Mouse (Mus musculus): Measurements from ENCODE around the gene Wee2. TPM values are rescaled to one million over a fixed set of nuclear protein-coding genes. Genes with fewer than 3 reads are reported as not detected.

The Wee2 gene
- total and polyA plus RNA-seq, 3 experiments = not detected

GRCm38 (mm10) chr6:40421099-40421498 lies 17.8 kb upstream of the Wee2 start:
- Histone ChIP-seq H3K79me2 (ENCODE audit: control insufficient read depth, insufficient read depth, low read length, poor library complexity) (no peaks in the 10 kb centered on the region), H3K27ac (ENCODE audit: control insufficient read depth, low read depth, low read length) (no peak overlapping the region), H3K9me3 (replicated peaks; ENCODE audit: insufficient read depth, low read length) (no peaks in the 10 kb centered on the region), H3K36me3 (ENCODE audit: control insufficient read depth in 1 of 2, insufficient read depth in 2 of 2, low read length in 2 of 2) (no peaks in the 10 kb centered on the region; a peak in 1 of 4 replicates), H3K9ac (ENCODE audit: control insufficient read depth, low read depth, low read length, poor library complexity, severe bottlenecking) (no peak overlapping the region), H3K27me3 (ENCODE audit: control insufficient read depth in 1 of 2, insufficient read depth in 2 of 2, low read length in 2 of 2) (no peaks in the 10 kb centered on the region), H3K4me3 (ENCODE audit: control insufficient read depth in 1 of 2, insufficient read depth in 1 of 2, low read depth in 2 of 2, low read length in 2 of 2) (no peak overlapping the region), H3K4me1 (ENCODE audit: control insufficient read depth in 1 of 2, insufficient read depth in 2 of 2, low read length in 2 of 2) (no peaks in the 10 kb centered on the region)
- no peak for DNase-seq (ENCODE audit: low read depth, low spot score)
- no peak for TF ChIP-seq HCFC1 (IDR thresholded peaks at IDR 0.05; ENCODE audit: low read depth, low read length)
- TF ChIP-seq USF1 (IDR thresholded peaks at IDR 0.05; ENCODE audit: low read depth, low read length) = no peak
- TF ChIP-seq ZNF384 (IDR thresholded peaks at IDR 0.05; ENCODE audit: low read depth, low read length) = no peak
- no peak for TF ChIP-seq POLR2AphosphoS5 (IDR thresholded peaks at IDR 0.05; ENCODE audit: borderline replicate concordance, low read depth, low read length)
- TF ChIP-seq ETS1 (IDR thresholded peaks at IDR 0.05; ENCODE audit: low read depth, low read length) = no peak
- no peak for TF ChIP-seq UBTF (IDR thresholded peaks at IDR 0.05; ENCODE audit: borderline replicate concordance, insufficient read depth, low read depth, low read length)
- TF ChIP-seq CHD2 (IDR thresholded peaks at IDR 0.05; ENCODE audit: low read length) = no peak
- no peak for TF ChIP-seq USF2 (IDR thresholded peaks at IDR 0.05; ENCODE audit: borderline replicate concordance in 1 of 2, insufficient read depth in 1 of 2, low read depth in 1 of 2, low read length in 2 of 2)
- no peak for TF ChIP-seq BHLHE40 (IDR thresholded peaks at IDR 0.05; ENCODE audit: borderline replicate concordance, low read depth, low read length)
- TF ChIP-seq TBP (IDR thresholded peaks at IDR 0.05; ENCODE audit: low read depth, low read length) = no peak
- no peak for TF ChIP-seq ELF1 (IDR thresholded peaks at IDR 0.05; ENCODE audit: low read depth, low read length)

GRCm38 (mm10) chr6:40423013-40423412 lies 15.9 kb upstream of the Wee2 start:
- H3K36me3 ChIP-seq (ENCODE audit: control insufficient read depth in 1 of 2, insufficient read depth in 2 of 2, low read length in 2 of 2) = no peaks in the 10 kb centered on the region; a peak in 1 of 4 replicates
- no peak overlapping the region for H3K4me3 ChIP-seq (ENCODE audit: control insufficient read depth in 1 of 2, insufficient read depth in 1 of 2, low read depth in 2 of 2, low read length in 2 of 2)
- H3K79me2 ChIP-seq (ENCODE audit: control insufficient read depth, insufficient read depth, low read length, poor library complexity) = no peaks in the 10 kb centered on the region
- H3K9me3 ChIP-seq (replicated peaks; ENCODE audit: insufficient read depth, low read length) = no peaks in the 10 kb centered on the region
- no peaks in the 10 kb centered on the region for H3K4me1 ChIP-seq (ENCODE audit: control insufficient read depth in 1 of 2, insufficient read depth in 2 of 2, low read length in 2 of 2)
- H3K9ac ChIP-seq (ENCODE audit: control insufficient read depth, low read depth, low read length, poor library complexity, severe bottlenecking) = no peak overlapping the region
- no peak for TF ChIP-seq TCF12 (IDR thresholded peaks at IDR 0.05; ENCODE audit: low read depth, low read length)
- no peak for TF ChIP-seq EP300 (IDR thresholded peaks at IDR 0.05; ENCODE audit: low read depth in 1 of 2, low read length in 2 of 2)
- TF ChIP-seq E2F4 (IDR thresholded peaks at IDR 0.05; ENCODE audit: borderline replicate concordance, low read depth, low read length) = no peak
- no peak for TF ChIP-seq MAZ (IDR thresholded peaks at IDR 0.05; ENCODE audit: low read depth, low read length)
- TF ChIP-seq CTCF (IDR thresholded peaks at IDR 0.05 in 2 of 3, conservative IDR thresholded peaks at IDR 0.05 in 1 of 3; ENCODE audit: control insufficient read depth in 1 of 3, insufficient read depth in 1 of 3, low read depth in 2 of 3, low read length in 3 of 3, poor library complexity in 1 of 3, severe bottlenecking in 1 of 3) = no peak
- TF ChIP-seq ETS1 (IDR thresholded peaks at IDR 0.05; ENCODE audit: low read depth, low read length) = no peak
- H3K27ac ChIP-seq (ENCODE audit: control insufficient read depth, low read depth, low read length) = no peak overlapping the region
- H3K27me3 ChIP-seq (ENCODE audit: control insufficient read depth in 1 of 2, insufficient read depth in 2 of 2, low read length in 2 of 2) = no peaks in the 10 kb centered on the region
- DNase-seq (ENCODE audit: low read depth, low spot score) = no peak
